Mouse (Mus musculus) brain, embryonic 14.5 days (tissue): Measurements from ENCODE around the gene Fcgbp. TPM values are rescaled to one million over a fixed set of nuclear protein-coding genes. Genes with fewer than 3 reads are reported as not detected.

Source experiments
- DNase-seq: peaks from one replicate; pipeline ENCODE4 v3.0.0-alpha.2; 2011; ENCODE audit warnings: low read depth
- CTCF ChIP-seq: fragments of 200-500 bp; IDR thresholded peaks from 2 replicates; pipeline ENCODE4 v1.5.1; 2012; ENCODE audit warnings: inconsistent platforms, mild to moderate bottlenecking, moderate library complexity, borderline replicate concordance; ENCODE audit not compliant: insufficient read depth, insufficient read length; ENCODE audit errors: extremely low read depth
- POLR2A ChIP-seq: fragments of 200-500 bp; IDR thresholded peaks from 2 replicates; pipeline ENCODE4 v1.6.1; 2012; ENCODE audit warnings: mild to moderate bottlenecking, inconsistent platforms, borderline replicate concordance; ENCODE audit not compliant: poor library complexity, insufficient read depth, insufficient read length, severe bottlenecking; ENCODE audit errors: extremely low read depth
- polyA plus RNA-seq: library from polyadenylated mRNA; depleted of rRNA; stranded (reverse); fragments of >200 nt; gene quantifications from 2 replicates; pipeline ENCODE4 v1.2.3, GENCODE M21; 2012; rRNA removed

The Fcgbp gene
- polyA plus RNA-seq, 1 experiment = 0.22 TPM

GRCm38 (mm10) chr7:28159893-28160292 is 88.9 kb downstream of the Fcgbp start:
- no peak for TF ChIP-seq CTCF
- TF ChIP-seq POLR2A = no peak
- DNase-seq = no peak

GRCm38 (mm10) chr7:28161163-28161749 is 90.2 kb downstream of the Fcgbp start:
- peak; percentile 5 for DNase-seq

GRCm38 (mm10) chr7:28165406-28165805 is 94.4 kb downstream of the Fcgbp start:
- no peak for DNase-seq
- TF ChIP-seq POLR2A (no peak), CTCF (no peak)

More at GRCm38 (mm10) chr7:28161163-28161749, 90.2 kb downstream of the Fcgbp start:
- no peak for TF ChIP-seq POLR2A
- no peak for TF ChIP-seq CTCF

- DNase-seq = peak; percentile 89
These were observed 97.5 kb downstream of the Fcgbp start for GRCm38 (mm10) chr7:28168320-28169115.

GRCm38 (mm10) chr7:28169489-28170422 is 98.7 kb downstream of the Fcgbp start, which contains the start of gene Fbl:
Gene Fbl (plus strand): TSS chr7:28169710.
- TF ChIP-seq POLR2A (peak; percentile 20; the same call in 1 of the 2 replicates), CTCF (no peak)

More at GRCm38 (mm10) chr7:28168320-28169115, 97.5 kb downstream of the Fcgbp start:
- TF ChIP-seq POLR2A (no peak), CTCF (peak; percentile 73)

More at GRCm38 (mm10) chr7:28169489-28170422, 98.7 kb downstream of the Fcgbp start, which contains the start of gene Fbl:
- DNase-seq = peak; percentile 98

Other genes with a start within 250 kb of the Fcgbp start
- 5.1 and 6.2 TPM in 2 replicates for gene Zfp59, start 232.6 kb upstream of the Fcgbp start, polyA plus RNA-seq
- 1.1 and 1.4 TPM in 2 replicates for gene Zfp607a, start 213.7 kb upstream of the Fcgbp start, polyA plus RNA-seq
- 7.1 and 8.8 TPM in 2 replicates for gene Zfp974, start 141.8 kb upstream of the Fcgbp start, polyA plus RNA-seq
- gene Zfp780b, start 92.1 kb upstream of the Fcgbp start, polyA plus RNA-seq = 6.2 and 10.1 TPM in 2 replicates
- 3.4 and 4.1 TPM in 2 replicates for gene Zfp850, start 57.1 kb upstream of the Fcgbp start, polyA plus RNA-seq
- gene Psmc4, start 21.1 kb upstream of the Fcgbp start, polyA plus RNA-seq = 228 and 275 TPM in 2 replicates
- gene 9530053A07Rik, start 58.2 kb downstream of the Fcgbp start, polyA plus RNA-seq = 0.04 and 0.05 TPM in 2 replicates
- gene Fbl, start 98.5 kb downstream of the Fcgbp start, polyA plus RNA-seq = 177 and 202 TPM in 2 replicates
- 40.1 and 43.3 TPM in 2 replicates for gene Dyrk1b, start 108.2 kb downstream of the Fcgbp start, polyA plus RNA-seq
- 62.0 and 63.2 TPM in 2 replicates for gene Eid2, start 196.6 kb downstream of the Fcgbp start, polyA plus RNA-seq
- gene Eid2b, start 206.5 kb downstream of the Fcgbp start, polyA plus RNA-seq = 40.9 and 46.6 TPM in 2 replicates
- 0.50 and 0.81 TPM in 2 replicates for gene Selenov, start 219.9 kb downstream of the Fcgbp start, polyA plus RNA-seq
- gene Dll3, start 231.0 kb downstream of the Fcgbp start, polyA plus RNA-seq = 30.3 and 43.3 TPM in 2 replicates
- 105 and 134 TPM in 2 replicates for gene Timm50, start 240.8 kb downstream of the Fcgbp start, polyA plus RNA-seq